Comparison of ENCODE assay signal across 12 mouse cellular contexts in genomic region chr12:108855081-108855480, GRCm38 (mm10).
"Had no signal": no experiment of that assay in that cellular context is flagged by ENCODE, and none has a peak within 500 bp of the region (broad histone marks: within the 10 kb centered on the region; RNA-seq: fewer than 3 reads in every experiment).

No protein-coding gene starts in this region.

- H3K9ac ChIP-seq: hindbrain, embryonic 14.5 days; kidney, embryonic 15.5 days; midbrain, embryonic 13.5 days; neural tube, embryonic 15.5 days had no signal

- DNase-seq: kidney, adult 11 months; kidney, postnatal 25 days; layer of hippocampus, postnatal 36 days; lung, adult 18-20 months; thymus, adult 18-20 months; thymus, postnatal 25 days had no signal

- H3K4me3 ChIP-seq: kidney, embryonic 15.5 days; limb, embryonic 12.5 days; midbrain, embryonic 13.5 days; myocyte; neural tube, embryonic 15.5 days had no signal

- H3K27ac ChIP-seq: hindbrain, embryonic 14.5 days; kidney, embryonic 15.5 days; limb, embryonic 12.5 days; midbrain, embryonic 13.5 days; neural tube, embryonic 15.5 days had no signal

- ATAC-seq: midbrain, embryonic 13.5 days had no signal

- H3K27me3 ChIP-seq: kidney, embryonic 15.5 days; limb, embryonic 12.5 days; midbrain, embryonic 13.5 days; neural tube, embryonic 15.5 days had no signal

- H3K9me3 ChIP-seq: kidney, embryonic 15.5 days; limb, embryonic 12.5 days; midbrain, embryonic 13.5 days; neural tube, embryonic 15.5 days had no signal

- H3K4me2 ChIP-seq: hindbrain, embryonic 14.5 days; kidney, embryonic 15.5 days; limb, embryonic 12.5 days; midbrain, embryonic 13.5 days; neural tube, embryonic 15.5 days had no signal
